Mouse (Mus musculus) neural tube, embryonic 10.5 days (tissue): Measurements from ENCODE around the gene Lman2l.
A peak's percentile ranks its signal among the peaks of the same experiment; 100 is the strongest.

ENCODE experiments used
- DNase-seq: peaks from one replicate; pipeline ENCODE4 v3.0.0-alpha.2; 2017; ENCODE audit warnings: low spot score; ENCODE audit errors: extremely low spot score

Lman2l gene

DNA sequence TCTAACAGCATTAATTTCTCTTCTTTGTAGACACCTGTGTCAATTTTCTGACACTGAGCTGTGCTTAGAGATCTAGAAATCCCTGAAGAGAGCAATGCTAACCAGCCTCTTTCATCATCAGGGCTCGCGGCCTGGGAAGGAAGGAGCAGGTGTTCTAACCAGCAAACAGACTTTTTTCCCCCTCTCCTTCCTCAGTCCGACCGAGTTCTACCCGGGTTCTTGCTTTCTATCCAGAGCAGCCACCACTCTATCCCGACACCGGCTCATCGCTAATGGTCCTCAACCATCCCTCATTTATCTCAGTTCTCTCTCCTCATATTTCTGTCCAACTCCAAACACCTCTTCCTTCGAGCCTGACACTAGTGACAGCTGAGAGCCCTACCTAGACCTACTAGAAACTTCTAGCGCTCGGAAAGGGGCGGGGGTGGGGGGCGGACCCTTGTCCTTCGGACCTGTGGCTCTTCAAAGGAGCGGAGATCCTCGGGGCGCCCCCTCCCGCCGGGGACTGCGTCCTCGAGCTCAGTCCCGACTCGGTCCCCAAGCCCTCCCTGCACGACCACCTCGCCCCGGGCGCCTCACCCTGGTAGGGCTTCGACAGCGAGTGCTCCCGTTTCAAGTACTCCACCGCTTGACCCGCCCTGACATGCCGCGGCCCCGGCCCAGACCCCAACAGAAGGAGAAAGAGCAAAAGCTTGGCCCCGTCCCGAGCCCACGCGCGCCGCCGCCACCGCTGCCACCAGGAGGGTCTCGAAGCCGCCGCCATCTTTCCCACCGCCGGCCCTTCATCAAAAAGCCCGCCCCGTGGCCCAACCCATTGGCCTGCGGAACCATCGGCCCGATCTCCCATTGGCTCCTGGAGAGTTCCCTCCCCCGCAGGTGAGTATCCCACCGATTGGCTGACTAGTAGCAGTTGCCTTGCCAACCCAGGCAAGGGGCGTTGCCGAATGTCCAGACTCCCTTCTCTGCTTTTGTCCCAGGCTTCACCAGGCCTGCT lies at the start of gene Lman2l:
TSS of gene Lman2l (minus strand) at position 801 of the 994 bp plus-strand sequence.
- peak; percentile 95 for DNase-seq

- DNase-seq, result no peak
Measured at GRCm38 (mm10) chr1:36493299-36493698, 48.2 kb upstream of the Lman2l start.

DNA sequence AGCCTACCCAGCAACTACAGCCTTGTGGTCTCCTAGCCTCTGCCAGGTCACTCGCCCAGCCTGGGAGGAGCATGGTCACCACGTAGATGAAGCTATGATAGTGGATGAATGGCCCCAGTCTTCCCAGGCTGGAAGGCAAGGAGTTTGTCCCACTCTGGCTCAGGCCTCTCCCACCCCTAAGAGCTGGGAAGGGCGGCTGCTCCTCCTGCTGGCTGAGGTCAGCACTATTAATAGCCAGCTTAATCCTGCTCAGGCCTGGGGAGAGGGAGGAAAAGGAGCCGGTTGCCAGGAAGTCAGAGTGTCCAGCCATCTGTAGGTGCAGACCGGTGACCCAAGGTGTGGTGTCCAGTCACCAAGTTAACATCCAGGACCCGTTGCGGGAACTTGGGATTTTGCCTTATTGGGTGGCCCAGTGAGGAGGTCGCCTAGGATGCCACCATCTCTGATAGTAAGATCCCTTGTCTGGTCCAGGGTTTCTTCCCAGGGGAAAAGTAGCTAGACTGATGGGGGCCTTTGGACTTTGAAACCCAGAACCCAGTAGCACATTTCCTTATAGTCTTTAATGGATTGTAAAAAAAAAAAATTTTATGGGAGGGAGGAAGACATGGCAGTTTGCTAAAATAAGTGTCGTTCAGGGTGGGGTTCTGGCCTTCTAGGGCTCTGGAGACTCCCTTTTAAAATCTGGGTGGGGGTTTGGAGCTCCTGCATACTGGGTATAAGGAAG lies 47.5 kb upstream of the Lman2l start:
- DNase-seq, result peak; percentile 36

GRCm38 (mm10) chr1:36489661-36490060 lies 44.6 kb upstream of the Lman2l start:
- DNase-seq, result no peak

- no peak for DNase-seq
Measured at GRCm38 (mm10) chr1:36487111-36487510, 42.0 kb upstream of the Lman2l start.

GRCm38 (mm10) chr1:36485080-36485479 lies 40.0 kb upstream of the Lman2l start:
- no peak for DNase-seq

GRCm38 (mm10) chr1:36483825-36484224 lies 38.8 kb upstream of the Lman2l start:
- DNase-seq, result no peak

DNA sequence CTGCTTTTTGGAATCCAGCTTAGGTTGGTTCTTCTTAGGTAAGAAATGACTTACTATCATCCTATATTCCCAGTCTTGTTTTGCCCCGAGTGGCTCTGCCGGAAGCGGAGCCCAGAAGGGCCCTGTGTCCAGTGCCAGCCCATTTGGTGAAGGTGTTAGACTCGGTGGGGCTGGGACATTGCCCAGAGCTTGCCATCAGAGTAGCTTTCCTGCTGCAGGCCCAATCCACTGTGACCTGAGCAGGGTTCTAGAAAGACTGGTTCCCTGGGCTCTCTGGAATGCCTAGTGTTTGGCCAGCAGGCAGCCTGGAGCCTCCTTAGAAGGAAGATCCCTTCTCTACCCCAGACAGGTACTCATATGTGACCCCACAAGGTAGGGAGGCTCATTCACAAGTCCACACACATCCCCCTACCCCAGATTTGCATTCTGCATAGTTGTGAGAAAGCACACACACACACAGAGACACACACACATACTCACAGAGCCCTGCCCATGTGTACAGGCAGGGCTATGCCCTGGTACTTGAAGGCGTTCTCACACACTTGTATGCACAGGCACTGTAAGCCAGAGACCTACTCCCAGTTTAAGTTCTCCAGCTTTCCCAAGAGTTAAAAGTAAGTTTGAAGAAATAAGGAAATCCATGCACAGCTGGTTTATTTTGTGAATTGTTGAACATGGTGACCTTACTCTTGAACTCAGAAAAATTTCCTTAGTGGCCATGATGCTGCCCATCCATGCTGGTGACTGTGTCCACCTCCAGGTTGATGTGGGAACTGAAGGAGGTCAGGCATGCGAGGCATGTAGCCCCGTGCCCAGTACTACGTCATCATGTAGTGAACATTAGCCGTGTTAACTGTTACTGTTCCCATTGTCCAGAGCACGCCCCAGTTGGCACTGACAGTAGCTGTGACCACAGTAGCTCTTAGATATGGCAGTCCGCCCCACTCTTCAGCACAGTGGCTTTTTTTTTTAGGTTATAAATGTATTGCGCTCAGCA lies 35.1 kb upstream of the Lman2l start:
- no peak for DNase-seq

GRCm38 (mm10) chr1:36478343-36478795 lies 33.3 kb upstream of the Lman2l start:
- DNase-seq, result no peak

DNA sequence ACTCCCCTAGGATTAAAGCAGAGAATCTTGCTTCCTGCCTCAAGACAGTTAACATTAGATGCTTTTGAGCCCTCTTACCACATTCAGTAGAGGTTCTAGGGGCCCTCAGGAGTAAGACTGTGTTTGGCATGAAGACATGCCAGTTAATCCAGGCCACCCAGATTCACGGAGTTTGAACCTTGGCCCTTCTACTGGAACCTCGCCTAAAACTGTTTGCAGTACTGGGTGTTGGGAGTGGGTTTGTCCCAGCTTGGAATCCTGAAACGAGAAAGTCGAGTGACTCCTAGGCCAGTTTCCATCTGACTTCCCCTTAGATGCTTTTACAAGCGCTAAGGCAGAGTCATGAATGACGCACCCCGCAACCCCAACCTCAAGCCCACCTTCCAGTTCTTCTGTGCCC lies 31.4 kb upstream of the Lman2l start:
- no peak for DNase-seq

GRCm38 (mm10) chr1:36475480-36476110 lies 30.5 kb upstream of the Lman2l start:
- no peak for DNase-seq

- no peak for DNase-seq
Measured at GRCm38 (mm10) chr1:36474646-36475045, 29.6 kb upstream of the Lman2l start.

DNA sequence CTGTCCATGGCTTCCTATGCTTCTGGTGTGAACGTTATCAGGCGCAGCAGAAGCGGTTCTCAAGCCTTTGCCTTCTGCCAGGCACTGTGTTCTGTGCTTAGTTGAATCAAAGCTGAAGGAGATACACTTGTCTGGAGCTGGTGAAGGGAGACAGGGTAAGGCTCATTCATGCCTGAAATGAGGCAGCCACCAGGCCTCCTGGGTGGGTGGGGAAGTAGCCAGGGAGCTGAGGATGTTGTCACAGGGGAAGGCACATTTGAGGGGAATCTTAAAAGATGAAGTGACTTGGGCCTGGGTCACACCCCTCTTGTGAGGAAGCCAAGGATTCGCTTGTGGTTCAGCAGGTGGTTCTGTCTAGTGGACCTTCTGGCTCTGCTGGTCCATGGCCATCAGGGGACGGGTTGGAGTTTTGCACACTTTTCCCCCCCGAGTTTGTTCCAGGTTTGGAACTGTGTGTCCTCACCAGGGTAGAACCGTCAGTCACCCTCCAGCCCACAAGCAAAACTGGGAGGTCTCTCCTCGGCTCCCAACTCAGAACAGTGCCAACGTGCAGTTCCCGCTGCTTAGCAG lies 28.2 kb upstream of the Lman2l start:
- no peak for DNase-seq

GRCm38 (mm10) chr1:36472106-36472440 lies 27.0 kb upstream of the Lman2l start:
- DNase-seq, result no peak

- peak; percentile 93 for DNase-seq
Measured at GRCm38 (mm10) chr1:36471181-36472105, 26.4 kb upstream of the Lman2l start, which contains the start of gene Cnnm4. Gene Cnnm4 (plus strand): TSS chr1:36471620.

DNA sequence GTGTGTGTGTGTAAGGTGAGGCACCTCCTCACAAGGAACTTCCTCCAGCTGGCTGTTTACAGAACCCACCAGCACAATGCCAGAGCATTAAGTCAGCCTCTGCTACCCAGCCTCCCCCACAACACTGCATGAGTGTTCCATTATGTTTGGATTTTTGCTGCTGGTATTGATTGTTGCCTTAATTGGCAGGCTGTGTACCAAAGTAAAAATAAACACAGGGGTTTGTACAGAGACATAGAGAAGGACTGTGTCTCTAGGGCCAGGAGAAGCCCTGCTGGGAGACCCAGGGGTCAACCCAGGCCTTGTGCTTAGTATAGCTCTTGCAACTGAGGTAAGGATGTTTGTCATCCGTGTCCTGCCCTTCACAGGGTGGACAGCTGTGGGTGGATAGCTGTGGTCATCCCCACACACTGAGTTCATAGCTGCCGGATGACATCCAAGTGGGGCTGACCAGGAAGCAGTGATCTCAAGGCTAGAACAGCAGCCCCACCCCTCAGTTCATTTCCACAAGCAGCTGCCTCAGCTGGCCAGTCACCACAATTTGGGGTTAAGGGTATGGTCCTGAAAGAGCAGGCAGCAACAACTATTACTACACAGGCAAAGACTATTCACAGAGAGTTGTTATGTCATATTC lies 24.9 kb upstream of the Lman2l start:
- no peak for DNase-seq

DNA sequence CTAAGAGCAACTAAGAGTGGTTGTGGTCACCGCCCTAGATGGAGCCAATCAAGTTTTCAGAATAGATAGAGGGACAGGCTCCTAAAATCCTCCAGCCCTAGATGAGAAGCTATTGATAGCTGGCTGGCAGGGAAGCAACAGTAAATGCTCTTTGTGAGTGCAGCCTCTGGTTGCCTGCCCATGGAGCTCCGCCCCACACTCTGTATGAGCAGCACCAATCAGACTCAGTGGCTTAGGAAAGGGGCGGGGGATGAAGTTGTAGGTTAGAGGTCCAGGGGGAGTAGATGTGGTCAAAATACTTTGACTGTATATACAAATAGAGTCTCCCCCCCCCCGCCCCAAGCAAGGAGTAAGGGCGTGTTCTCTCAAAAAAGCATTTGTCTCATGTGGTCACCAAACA lies 22.4 kb upstream of the Lman2l start:
- DNase-seq, result no peak

DNA sequence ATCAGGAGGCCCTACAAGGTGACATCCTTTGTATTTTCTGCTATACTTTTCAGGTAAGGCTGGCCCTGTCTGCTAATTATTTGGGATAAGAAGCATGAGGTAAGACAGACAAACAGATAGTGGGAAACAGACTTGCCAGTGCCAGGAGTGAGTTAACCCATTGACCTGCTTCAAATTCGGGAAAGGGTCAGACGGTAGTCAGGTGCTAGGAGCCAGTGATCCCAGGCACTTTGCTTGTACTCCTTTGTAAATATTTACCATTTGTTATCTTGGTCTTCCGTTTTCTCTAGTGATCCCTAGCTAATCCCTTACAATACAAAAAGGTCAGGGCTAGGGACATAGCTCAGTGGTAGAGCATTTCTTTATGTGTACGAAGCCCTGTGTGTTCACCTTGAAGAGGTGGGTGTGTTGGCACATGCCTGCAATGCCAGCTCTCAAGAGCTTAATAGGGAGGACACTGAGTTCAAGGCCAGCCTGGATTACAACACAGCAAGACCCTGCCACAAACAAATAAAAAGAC lies 20.6 kb upstream of the Lman2l start:
- no peak for DNase-seq
